Mouse (Mus musculus) gastrocnemius, postnatal 14 days (tissue): ENCODE data around the gene Jhy. TPM values are rescaled to one million over a fixed set of nuclear protein-coding genes. Genes with fewer than 3 reads are reported as not detected.

Experiments
- DNase-seq: peaks from one replicate; pipeline ENCODE4 v3.0.0; 2021; ENCODE audit warnings: mixed read lengths
- intact Hi-C: fragments of 180-260 bp; cut with DNase I; formaldehyde crosslinking; loops from one replicate; pipeline ENCODE4 v1.15.1; 2025; ENCODE audit warnings: low total_unique reads
- long read RNA-seq, 2 experiments: library from polyadenylated mRNA; stranded (forward); transcript quantifications; one replicate each; pipeline ENCODE4 v2.0.0; 2021
- total RNA-seq, 2 experiments: library from RNA; stranded (reverse); gene quantifications; 2 replicates each; pipeline ENCODE4 v1.2.3; 2021

Jhy gene
- not detected for total RNA-seq
- long read RNA-seq, experiment 1, result 0 reads
- long read RNA-seq, experiment 2, result 0 reads

DNA sequence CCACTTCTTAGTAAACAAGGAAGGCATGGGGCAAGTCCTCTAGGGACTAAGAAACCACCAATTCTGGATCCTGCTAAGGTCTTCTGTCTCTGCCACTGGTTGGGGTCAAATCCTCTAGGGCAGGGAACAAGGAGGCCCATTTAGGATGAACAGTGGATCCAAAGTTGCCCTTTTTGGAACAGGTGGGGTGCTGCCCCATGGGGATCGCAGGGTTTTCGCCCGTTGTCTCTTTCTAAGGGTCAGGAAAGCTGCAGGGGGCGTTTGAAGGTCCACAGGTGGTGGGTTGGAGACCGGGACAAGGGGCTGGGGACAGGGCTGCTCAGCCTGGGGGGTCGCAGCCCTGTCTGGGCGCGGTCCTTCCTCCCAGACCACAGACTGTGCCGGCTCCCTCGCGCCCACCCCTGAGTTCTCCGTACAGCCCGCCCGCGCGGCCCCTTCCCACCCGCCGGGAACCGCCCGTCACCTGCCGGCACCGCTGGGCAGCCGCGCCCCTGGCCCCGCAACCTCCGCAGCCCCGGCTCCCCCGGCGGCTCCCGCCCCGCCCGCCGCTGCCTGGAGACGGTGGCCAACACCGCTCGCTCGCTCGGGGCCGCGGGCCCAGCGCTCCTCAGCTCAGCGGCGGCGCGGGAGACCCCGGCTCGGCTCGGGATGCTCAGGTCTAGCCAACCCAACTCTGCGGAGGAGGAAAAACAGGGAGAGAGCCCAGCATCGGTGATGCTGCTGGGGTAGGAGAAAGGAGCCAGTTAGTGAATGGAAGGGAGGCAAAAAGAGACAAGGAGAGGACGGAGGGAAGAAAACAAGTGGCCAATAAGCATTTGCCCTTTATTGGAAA is at the start of gene Jhy:
Gene Jhy (minus strand): TSS at position 533 of the 832 bp plus-strand sequence.
- peak; percentile 4 for DNase-seq
- intact Hi-C loops, result no loop called here

DNA sequence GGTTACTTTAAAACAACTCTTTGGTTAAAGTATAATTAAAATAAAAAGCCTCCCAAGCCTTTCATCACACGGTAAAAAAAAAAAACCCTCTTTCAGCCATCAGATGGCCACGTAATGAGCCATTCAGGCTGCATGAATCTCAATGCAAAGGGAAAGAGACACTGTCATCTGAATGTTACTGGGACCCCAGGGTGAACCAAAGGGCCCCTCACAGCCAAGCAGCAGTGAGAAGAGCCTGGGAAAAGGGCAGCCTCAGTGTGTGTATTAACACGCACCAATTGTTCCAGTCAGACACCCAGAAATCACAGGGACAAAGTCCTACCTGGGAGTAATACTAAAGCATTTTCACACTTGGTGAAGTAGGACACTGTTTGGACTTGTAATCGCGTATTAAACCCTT is 48.5 kb upstream of the Jhy start:
- DNase-seq, result no peak
- intact Hi-C loops, result no loop called here

DNA sequence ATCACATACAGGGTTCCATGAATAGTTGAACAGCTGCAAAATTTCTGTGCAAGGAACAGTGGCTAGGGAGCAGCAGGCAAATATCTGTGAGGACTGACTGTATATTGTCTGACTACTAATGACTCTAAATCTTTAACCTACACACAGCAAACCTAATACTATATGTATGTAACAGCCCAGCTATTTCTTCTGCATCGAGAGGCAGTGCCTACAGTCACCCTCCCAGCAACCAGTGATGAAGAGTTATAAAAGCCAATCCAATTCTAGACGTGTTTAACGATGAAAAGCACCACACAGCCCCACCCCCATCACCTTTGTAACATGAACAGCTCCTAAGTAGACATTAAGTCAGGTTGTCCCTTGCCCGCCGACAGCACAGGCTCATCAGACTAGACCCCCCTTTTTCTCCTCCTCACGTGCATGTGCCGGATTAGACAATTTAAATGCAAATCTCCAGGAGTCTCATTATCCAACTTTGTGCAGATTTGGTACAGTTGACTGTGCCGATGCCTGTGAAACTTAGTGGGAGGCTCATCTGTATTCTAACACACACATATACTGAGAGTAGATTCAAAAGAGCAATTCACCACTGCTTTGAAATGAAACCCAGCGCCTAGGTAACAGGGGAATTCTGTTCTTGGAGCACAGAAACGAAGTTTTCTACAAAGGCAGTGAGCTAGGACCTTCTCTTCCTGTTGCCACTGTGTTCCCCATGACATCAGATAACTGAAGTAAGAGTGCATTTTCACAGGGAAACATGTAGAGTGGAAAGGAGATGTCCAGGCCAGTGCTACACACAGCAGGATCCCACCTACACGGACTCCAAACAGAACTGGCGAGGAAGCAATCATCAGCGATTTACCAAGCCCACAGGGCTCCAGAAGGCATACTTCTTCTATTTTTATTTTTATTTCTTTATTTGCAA is 47.9 kb upstream of the Jhy start:
- no peak for DNase-seq
- intact Hi-C loops, result no loop called here

DNA sequence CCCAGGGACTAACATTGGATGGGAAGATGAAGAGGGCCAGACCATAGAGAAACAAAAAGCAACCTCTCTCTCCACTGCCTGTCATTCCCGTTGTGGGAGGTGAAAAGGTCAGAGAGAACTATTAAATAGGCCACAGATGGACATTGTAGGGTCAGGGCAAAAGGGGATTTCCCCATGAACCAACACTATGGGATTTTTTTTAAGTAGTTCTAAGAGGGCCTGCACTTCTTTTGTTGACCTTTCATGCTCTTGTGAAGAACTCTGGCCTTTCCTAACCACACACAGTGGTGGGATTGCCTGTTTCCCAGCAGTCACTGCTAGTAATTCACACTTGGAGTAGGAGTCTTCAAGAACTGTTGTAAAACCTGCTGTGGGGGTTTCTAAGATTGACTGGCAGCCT is 43.9 kb upstream of the Jhy start:
- intact Hi-C loops, result no loop called here
- no peak for DNase-seq

DNA sequence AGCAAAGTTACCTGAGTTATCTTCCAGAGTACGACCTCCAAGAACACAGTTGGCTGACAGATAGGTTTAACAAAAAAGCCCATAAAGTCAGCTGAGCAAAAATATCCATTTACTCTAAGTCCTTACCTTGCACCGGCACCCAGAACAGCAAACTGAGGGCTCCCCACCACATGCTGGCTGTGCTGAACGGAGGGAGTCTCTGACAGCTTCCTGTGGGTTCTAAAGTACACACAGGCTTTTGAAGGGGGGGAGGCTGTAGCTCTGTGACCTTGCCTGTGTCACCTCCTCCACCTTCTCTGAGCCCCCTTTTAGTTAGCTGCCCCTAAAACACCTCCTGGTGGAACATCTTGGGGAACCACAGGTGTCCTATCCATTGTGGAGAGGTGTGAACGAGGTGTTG is 40.5 kb upstream of the Jhy start, which contains the start of gene Crtam:
Gene Crtam (minus strand): TSS at position 214 of the 400 bp plus-strand sequence.
- intact Hi-C loops, result no loop called here
- no peak for DNase-seq

DNA sequence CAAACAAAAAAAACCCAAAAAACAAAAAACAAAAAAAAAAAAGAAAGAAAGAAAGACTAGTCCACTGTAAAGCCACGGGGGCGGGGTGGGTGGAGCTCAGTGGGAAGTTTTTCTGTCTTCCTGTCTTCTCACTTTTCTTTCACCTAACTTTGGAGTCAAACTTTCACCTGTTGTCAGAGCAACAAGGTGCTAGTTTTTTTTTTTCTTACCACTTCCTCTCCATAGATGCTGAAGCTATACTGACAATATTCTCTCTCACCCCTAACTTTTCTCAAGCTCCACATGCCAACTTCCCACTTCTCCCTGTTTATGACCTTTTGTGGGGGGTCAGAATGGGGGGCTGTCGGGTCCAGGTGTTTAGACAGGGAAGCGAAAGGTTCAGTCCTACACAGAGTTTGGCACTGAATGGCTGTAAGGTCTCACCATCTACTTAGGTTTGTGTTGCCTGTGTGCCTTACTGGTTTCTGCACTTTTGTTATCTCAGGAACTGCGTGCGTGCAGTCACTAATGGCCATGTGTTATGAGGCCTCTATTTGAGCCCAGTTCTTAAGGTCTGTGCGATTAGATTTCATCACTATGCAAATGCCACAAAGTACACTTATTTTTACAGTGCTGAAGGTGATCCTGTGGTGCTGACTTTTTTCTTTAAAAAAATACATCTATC is 33.3 kb upstream of the Jhy start:
- intact Hi-C loops, result no loop called here
- DNase-seq, result no peak

DNA sequence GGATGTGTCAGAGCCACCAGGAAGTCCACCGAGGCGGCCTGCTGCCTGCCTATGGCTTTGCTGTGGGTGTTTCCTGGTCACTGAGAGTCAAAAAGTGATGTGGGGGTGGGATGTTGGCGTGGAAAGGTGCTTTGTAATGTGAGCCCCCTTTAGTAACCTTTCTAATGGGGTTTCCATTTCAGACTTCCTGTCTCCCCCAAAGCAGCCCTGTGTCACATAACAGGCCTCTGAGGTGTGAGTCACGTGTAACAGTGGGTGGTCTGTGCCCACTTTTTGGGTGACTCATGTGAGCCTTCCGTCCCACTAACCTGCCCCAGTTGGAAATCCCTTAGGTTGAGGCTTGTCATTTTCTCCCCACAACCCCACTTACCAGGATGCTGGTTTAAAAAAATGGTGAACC is 30.2 kb upstream of the Jhy start:
- intact Hi-C loops, result loop anchor here (5.0 kb wide), 2 partner anchors 43 to 193 kb away; no protein-coding TSS in a partner anchor

DNA sequence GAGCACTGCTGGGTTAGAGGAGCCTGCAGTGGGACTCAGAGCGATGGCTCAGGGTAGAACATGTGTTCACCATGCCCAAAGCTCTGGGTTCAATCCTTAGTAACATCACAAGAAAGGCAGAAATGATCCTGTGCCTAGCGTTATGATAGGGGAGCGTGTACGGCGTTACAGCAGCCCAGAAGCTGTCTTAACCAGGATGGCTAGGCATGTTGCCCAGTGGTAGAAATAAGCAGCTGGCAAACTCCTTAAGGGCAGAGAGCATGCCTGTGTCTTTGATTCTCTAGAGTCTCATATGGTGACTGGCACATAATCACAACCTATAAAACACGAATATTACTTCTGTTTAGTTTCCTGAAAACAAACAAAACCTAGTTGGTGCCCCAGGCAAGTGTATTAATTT is 27.6 kb upstream of the Jhy start:
- no peak for DNase-seq
- intact Hi-C loops, result loop anchor here (5.0 kb wide), 2 partner anchors 46 to 196 kb away; no protein-coding TSS in a partner anchor

More for the DNA sequence above, 30.2 kb upstream of the Jhy start:
- DNase-seq, result no peak

DNA sequence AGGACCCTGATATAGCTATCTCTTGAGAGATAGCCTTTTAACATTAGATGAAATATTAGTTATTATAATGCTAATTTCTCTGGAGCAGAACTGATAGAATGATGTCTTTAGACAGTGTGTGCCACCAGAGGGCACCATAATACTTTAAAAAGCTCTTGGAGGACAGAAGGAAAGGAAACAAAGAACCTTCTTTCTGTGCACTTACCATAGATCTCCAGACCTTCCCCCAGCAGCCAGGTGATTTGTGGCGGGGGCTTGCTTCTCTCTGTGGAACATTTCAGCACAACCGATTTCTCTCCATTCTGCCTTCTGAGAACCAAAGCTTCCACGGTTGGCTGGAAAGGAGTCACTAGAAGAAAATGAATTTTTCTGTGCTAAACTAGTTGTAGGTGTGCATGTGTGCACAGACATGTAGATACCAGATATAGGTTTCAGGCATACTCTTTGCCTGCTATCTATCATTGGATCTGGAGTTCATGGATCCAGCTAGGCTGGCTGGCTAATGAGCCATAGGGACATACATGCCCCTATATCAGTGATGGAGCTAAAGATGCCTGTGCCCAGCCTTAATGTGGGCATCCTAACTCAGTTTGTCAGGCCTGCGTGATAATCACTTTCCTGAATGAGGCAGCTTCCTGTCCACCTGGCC is 26.1 kb upstream of the Jhy start:
- intact Hi-C loops, result loop anchor here (5.0 to 10.0 kb wide), 3 partner anchors 47 to 197 kb away; no protein-coding TSS in a partner anchor
- peak; percentile 20 for DNase-seq

DNA sequence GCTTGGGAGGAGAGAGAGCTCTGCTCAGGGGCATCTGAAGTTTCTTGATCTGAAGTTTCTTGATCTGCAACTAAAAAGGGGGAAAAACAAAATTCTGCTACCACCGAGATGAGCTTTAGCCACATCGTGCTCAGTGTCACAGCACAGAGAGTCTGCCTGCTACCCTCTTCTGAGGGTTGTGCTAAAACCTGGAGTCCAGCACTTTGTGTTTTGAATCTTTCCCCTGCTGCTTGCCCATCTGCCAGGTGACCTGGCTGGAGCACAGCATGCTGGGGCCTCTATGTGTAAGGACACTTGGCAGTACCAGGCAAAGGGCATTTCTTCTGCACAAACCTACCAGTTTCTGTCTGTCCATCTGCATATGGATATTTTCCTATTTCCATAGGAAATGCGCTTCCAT is 20.4 kb upstream of the Jhy start:
- intact Hi-C loops, result loop anchor here (10.0 kb wide), 1 partner anchor 150 kb away; no protein-coding TSS in a partner anchor
- no peak for DNase-seq

DNA sequence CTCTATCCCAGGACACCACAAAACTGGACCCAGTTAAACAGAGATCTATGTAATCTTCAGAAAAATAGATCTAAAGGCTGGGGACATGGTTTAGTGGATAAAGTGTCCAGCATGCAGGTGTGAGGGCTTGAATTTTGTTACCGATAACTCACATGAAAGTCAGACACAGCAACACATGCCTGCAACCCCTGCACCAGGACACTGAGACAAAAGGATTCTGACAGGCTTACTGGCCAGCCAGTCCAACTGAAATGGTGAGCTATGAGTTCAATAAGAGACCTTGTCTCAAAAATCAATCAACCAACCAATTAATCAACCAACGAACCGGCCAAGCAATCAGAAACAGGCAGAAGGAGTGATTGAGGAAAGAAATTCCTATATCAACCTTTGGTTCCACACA is 19.8 kb upstream of the Jhy start:
- no peak for DNase-seq
- intact Hi-C loops, result loop anchor here (10.0 kb wide), 1 partner anchor 149 kb away; no protein-coding TSS in a partner anchor

DNA sequence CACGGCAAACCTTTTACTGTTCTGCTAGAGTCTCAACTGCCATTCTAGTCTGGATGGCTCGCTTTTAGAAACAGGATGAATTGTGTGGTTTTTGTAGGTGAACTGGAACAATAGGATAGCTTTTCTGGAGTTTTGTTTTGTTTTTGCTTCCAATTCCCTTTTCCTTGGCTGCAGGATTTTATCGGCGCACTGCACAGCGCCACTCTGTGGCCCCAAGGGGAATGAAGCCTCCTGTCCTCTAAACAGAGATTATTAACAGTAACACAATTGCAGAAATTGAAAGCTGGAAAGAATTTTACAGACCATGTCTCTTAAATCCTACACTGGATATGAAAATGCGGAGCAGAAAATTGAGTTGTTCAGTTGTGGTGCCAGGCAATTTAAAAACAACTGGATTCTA is 18.6 kb upstream of the Jhy start:
- intact Hi-C loops, result loop anchor here (10.0 kb wide), 1 partner anchor 148 kb away; no protein-coding TSS in a partner anchor
- DNase-seq, result peak; percentile 12

DNA sequence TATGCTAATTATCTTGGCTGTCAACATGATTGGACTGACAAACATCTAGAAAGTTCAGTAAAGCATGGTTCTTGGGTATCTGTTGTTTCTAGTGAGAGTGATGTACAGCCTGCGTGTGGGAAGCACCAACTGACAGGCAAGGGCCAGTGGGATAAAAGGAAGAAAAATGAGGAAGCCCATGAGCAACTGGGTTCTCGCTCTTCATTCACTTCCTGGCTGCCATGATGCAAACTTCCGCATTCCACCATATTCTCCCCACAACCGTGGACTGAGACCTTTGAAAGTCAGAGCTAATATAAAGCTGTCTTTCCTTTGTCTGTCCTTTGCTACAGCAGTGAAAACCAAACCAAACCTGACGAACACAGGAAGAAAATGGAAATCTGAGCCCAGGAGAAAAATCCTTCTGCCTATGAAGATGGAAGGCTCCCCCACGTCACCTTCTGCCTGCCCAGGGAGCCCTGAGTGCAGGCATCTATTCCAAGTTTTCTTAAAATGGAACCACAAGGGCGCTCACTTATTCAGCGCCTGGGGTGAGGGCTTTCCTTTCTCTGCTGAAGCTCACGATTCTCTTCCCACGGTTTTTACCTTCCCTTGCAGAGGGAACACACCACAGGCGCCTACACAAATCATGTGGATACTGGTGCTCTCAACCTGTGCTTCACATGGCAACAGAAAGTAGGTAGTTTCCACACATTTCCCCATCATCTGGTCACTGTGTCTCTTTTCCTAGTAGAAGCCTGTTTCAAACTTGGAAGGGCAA is 10.3 kb upstream of the Jhy start:
- DNase-seq, result no peak
- intact Hi-C loops, result no loop called here

DNA sequence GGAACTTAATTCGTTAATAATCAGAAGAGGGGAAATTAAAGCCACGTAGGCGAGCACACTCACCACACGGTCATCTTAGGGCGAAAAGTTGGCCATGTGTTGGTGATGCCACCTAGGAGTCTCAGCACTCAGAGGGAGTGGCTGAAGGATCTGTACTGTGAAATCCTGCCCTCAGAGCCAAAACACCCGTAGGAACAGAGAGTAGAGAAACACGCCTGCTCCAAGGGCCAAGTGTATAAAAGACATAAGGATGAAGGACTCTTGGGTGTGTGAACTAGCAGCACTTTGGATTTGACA is 448 bp upstream of the Jhy start:
- no peak for DNase-seq
- intact Hi-C loops, result no loop called here

DNA sequence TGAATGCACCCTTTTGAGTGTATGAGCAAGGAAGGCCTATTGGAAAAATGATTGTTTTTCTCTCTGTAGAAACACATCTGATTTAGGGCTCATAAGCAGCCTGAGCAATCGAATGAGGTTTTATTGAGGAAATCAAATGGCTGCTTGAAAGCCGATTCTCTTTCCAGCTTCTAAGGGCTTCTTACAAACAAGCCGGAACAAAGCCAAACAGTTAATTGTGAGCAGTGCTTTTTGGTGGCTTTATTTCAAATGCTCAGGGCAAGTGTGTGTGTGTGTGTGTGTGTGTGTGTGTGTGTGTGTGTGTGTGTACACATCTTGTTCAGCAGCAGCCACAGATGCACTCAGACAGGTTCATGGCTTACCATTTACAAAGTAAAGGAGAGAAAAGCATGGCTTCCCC is 2.5 kb downstream of the Jhy start:
- intact Hi-C loops, result no loop called here
- no peak for DNase-seq

DNA sequence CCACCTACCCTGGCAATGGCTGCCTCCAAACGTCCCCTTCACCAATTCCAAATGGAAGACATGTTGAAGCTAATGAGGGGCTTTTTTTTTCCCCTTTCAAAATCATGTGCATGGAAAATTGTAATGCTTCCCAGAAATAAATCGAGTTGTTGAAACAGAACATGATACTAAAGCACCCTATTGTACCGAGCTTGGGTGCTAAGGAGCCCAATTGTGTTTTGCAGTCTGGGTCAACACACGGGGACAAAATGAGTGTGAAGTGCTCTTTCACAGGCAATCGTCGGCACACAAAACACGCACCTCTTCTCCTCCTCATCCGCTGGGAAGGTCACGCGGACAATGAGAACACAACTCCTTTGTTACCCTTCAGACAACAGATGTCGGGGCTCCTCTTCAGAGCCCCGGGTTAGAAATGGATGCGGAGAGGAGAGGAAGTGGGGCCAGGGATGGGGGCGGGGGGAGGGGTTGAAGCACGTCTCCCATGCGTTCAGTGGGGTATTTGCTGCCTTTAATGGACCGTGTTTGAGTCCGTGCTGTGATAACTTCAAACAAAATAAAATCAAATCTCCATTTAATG is 14.8 kb downstream of the Jhy start:
- no peak for DNase-seq
- intact Hi-C loops, result no loop called here

DNA sequence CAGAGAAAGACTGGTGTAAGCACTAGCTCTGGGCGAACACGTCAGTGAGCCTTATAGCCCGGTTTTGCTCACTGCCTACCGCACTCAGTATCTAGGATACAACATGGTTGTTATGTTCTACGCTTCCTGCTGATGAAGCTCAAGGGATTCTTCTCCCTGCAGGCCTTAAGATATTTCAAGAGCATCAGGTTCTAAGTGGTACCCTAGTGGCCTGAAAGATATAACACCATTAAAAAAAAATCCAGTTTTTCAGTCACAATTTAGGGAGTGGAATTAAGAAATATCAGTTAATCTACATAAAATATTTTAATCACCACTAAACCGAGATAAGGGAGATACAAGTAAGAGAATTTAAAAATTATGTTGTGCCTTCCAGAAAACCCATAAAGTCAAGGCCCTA is 15.4 kb downstream of the Jhy start:
- no peak for DNase-seq
- intact Hi-C loops, result no loop called here

DNA sequence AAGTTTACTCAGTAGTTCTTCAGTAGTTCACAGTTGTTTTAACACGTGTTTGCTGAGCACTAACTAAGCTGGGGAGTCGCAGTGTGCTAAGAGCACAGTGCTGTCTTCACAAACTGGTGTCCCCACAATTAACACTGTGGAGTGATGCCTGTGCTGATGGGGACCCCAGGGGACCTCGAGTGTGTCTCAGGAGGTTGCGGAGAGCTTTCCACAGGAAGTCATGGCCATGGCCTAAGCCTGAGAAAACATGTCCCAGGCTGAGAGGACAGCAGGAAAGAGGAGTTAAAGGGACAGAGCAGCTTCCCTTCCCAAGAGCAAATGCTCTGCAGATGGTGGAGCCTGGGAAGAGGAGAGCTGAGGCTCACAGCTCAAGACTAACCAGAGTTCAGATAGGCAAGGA is 16.8 kb downstream of the Jhy start:
- intact Hi-C loops, result no loop called here
- DNase-seq, result peak; percentile 7
